Mouse (Mus musculus) adrenal gland, adult 8-10 months (tissue): Measurements from ENCODE around the gene Ciita. TPM values are rescaled to one million over a fixed set of nuclear protein-coding genes. Genes with fewer than 3 reads are reported as not detected.

ENCODE experiments used
- DNase-seq: peaks from one replicate; pipeline ENCODE4 v3.0.0; 2022
- total RNA-seq, 4 experiments: library from RNA; stranded (reverse); gene quantifications; 2 replicates each; pipeline ENCODE4 v1.2.4; 2022

Ciita gene
- total RNA-seq, 4 experiments from 2014 or later: 1.8 to 6.0 (median 4.7) TPM

DNA sequence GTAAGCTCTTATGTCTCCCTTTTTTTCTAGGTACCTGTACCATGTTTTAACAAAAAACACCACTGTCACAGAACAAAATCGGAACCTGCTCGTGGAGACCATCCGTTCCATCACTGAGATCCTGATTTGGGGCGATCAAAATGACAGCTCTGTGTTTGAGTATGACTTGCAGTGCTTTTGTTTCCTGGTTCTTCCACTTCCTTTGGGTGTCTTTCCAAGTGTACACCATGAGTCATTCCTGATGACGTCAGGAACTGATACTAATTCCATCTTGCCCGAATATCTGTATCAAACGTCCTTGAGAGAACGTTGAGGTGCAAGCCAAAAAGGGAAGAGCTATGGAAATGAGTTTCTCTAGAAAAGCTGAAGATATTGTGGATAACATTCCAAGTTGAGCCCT, 80.1 kb downstream of the Ciita start:
- no peak for DNase-seq

DNA sequence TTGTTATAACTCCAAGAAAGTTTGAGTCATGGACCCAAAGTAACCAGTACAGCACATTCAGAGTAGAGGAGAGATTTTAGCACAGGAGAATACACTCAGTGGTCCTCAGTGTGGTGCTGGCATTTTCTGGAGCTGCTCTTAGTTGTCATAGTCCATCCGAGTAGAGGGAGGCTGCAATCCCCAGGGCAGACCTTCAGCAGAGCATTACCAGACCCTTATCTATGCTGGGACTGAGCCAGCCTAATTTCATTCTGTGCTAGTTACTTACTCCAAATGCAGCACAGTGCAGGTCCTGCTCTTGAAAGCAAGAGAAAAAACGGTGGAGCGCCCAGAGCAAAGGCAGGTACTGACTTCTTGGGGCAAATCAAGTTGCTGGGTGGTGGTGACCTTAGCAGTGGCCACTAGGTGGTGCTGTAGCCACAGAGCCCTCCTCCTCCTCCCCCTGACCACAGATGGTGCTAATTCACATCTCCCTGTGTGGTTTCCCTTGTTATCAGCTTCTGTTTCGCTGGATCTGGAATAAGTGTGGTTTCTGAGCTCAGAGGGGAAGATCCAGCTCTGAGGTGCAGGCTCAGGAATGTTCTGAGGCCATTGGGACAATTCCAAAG, 85.5 kb downstream of the Ciita start:
- DNase-seq: peak; percentile 57

DNA sequence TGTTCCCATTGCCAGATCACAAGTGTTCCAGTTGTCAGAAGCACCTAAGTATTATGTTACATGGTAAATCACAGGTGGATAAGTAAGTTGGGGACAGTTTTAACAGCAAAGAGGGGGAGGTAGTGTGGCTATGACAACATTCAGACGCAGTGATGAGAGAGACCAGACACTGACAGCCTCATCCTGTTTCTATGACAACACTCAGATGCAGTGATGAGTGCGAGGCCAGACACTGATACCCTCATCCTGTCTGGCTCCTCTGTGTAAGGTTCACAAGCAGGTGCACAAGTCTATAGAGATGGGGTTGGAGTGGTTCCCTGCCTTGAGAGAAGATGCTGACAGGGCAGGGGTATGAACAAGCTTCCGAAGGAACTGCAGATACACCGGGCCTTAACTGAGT, 87.3 kb downstream of the Ciita start:
- DNase-seq: no peak

DNA sequence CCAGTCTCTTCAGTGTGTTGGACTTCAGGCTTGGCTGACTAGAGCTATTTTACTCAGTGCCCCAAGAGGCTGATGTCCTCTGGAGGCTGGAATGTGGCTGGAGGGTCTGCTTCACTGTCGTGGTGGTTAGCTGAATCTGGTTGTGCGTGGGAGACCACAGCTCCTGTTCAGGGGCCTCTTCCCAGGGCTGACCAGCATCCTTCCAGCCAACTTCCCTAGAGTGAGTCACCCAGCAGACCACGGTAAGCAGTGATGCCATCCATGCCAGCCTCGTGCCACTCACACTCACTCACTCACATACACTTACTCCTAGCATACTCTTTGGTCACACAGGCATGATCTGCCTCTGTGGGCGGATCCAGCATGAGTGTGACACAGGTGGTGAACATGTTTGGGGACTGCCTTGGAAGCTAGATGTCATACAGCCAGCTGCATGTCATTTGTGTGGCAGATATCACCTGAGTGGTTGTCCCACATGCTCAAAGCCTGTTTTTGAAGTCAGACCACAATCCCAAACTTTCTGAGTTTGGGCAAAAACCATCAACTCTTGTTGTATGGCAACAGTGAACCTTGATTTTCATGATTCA, 90.0 kb downstream of the Ciita start:
- DNase-seq: no peak

DNA sequence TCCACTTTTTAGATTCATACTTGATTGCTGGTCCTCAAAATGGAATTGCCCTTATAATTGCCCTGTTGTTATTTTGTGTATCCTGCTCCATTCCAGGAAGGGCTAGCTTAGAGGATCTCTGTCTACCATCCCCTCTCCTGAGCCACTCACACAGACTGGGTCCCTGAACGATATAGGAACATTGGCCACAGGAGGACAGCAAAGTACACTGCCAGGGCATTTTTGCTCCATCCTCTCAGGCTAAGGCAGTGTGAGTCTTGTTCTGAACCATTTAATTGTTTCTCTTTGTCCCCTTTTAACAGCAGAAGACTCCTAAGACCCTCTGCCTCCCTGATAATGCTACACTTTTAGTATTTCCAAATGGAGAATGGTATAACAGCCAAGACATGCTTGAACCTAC, 90.8 kb downstream of the Ciita start:
- no peak for DNase-seq

DNA sequence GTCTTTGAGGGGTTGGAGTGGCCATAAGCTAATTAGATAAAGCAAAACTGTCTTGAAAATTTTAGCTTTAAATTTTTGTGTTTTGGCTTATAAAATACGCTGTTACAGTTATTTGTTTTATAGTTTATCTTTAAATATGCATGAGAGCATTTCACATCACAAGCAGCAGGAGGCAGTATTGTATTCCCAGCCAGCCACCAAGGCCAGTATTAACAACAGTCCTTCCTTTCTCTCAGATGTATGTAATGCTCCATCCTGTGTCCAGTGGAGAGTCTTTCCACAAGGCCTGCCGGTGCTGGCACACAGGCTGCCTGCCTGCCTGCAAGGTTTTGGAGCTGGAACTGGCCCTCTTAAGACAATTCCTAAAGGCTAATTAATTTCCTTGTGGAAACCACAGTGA, 92.0 kb downstream of the Ciita start:
- no peak for DNase-seq

DNA sequence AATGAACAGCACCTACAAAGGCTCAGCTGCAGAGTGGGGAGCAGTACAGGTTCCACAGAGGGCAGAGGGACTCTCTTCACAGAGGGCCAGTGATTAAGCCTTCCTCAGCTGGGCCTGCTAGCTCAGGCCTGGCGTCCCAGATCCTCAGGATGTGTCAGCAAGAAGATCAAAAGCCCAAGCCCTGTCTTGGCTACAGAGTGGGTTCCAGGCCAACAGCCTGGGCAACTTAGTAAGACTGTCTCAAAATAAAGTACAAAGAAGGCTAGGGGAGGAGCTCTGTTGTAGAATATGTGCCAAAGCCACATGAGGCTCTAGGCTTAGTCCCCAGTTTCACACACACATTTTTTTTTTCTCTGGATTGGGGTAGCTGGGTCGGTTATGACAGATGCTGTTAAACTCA, 95.1 kb downstream of the Ciita start:
- DNase-seq: no peak

DNA sequence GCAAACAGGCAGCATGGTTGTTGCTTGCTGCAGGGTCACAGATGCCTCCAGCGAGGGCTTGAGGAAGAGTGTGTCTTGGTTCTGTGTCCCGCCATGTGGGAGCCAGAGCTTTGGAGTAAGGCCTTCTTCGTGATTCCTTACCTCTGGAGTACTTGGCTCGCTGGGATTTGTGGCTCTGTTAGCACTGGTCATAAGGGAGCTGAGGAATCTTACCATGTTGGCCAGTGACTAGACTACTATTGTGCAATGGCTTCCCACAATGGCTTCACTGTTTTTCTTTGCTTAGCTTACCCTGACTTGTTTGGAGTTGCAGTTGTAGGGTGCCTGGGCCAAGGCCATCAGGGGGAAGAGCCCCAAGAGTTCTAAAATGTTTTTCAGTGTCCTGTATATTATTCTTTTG, 96.1 kb downstream of the Ciita start:
- no peak for DNase-seq

DNA sequence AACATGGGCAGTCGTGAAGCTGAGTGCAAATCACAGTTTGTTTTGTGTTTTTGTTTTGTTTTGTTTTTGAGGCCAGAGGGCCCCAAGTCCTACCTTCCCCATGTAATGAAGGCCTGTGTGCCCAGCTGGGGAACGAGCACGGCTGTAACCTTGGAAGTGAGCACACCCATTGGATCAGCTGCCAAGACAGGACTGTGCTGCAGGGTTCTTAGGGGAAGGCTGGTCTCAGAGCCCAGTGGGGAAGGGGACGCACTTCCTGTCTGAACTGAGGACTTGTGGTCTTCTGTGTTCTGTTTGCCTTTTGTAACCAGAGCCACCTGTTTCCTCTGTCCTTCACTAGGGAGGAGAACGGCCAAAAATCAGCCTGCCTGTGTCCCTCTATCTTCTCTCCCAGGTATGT, 97.7 kb downstream of the Ciita start:
- DNase-seq: no peak

Other genes with a start within 250 kb of the Ciita start
- gene Emp2, start 166.1 kb upstream of the Ciita start, total RNA-seq: 1 to 10 TPM; 4.9 to 7.5 (median 6.0) TPM
- not detected for gene Tekt5, start 84.6 kb upstream of the Ciita start, total RNA-seq
- 10 to 100 TPM; 25.7 to 32.1 (median 28.4) TPM for gene Nubp1, start 68.1 kb upstream of the Ciita start, total RNA-seq
- 1 to 10 TPM; 1.5 to 3.6 (median 3.2) TPM for gene Tvp23a, start 32.7 kb upstream of the Ciita start, total RNA-seq
- 10 to 100 TPM; 21.3 to 29.9 (median 25.9) TPM for gene Dexi, start 63.0 kb downstream of the Ciita start, total RNA-seq
- gene Clec16a, start 65.3 kb downstream of the Ciita start, total RNA-seq: 10 to 100 TPM; 37.2 to 55.9 (median 51.3) TPM